Mouse (Mus musculus): ENCODE measurements at regions not wholly inside any gene's neighbourhood (a gene's known extent, or its start where the extent isn't known, plus 50 kb on each side); places are given as distances from the start of the nearest gene placed in this dataset.

GRCm38 (mm10) chr14:74464027-74464682 is 176.5 kb upstream of the Htr2a start:
- DNase-seq (ENCODE audit: extremely low spot score in 1 of 2, low spot score in 2 of 2) = no peak
- TF ChIP-seq CTCF (IDR thresholded peaks at IDR 0.05) = no peak
- intact Hi-C loops (cut with DNase I) = no loop called here
- no peak overlapping the region for H3K4me3 ChIP-seq
- no peak overlapping the region for H3K27ac ChIP-seq

- H3K27ac ChIP-seq = no peak overlapping the region
- H3K4me3 ChIP-seq = no peak overlapping the region
- no peak for DNase-seq (ENCODE audit: extremely low spot score in 1 of 2, low spot score in 2 of 2)
- no peak for TF ChIP-seq CTCF (IDR thresholded peaks at IDR 0.05)
- intact Hi-C loops (cut with DNase I) = no loop called here
Measured at GRCm38 (mm10) chr14:74495504-74495903, 145.1 kb upstream of the Htr2a start.

DNA sequence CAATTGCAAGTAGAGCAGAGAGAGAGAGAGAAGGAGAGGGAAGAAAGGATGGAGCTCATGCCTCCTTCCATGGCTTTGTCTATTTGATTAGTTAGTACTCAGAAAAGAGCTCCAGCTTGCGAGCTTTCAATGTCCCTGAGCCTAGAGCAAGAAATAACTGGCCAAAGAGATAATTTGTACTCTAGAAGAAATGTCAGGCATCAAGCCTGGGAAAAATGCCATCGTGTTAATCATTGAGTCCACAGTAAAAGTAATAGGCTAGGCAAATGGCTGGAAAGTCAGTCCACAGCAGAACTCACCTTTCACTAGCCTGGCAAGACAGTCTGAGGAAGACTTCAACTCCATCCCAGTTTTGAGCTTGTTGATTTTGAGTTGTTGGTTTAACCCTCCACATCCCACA is 129.1 kb upstream of the Htr2a start:
- no peak overlapping the region for H3K27ac ChIP-seq
- TF ChIP-seq CTCF (IDR thresholded peaks at IDR 0.05) = no peak
- intact Hi-C loops (cut with DNase I) = no loop called here
- no peak for DNase-seq (ENCODE audit: extremely low spot score in 1 of 2, low spot score in 2 of 2)
- no peak overlapping the region for H3K4me3 ChIP-seq

GRCm38 (mm10) chr14:74516451-74516850 is 124.2 kb upstream of the Htr2a start:
- intact Hi-C loops (cut with DNase I) = no loop called here
- Histone ChIP-seq H3K4me3 (no peak overlapping the region), H3K27ac (no peak overlapping the region)
- no peak for DNase-seq (ENCODE audit: extremely low spot score in 1 of 2, low spot score in 2 of 2)
- no peak for TF ChIP-seq CTCF (IDR thresholded peaks at IDR 0.05)

- H3K27ac ChIP-seq = no peak overlapping the region
- TF ChIP-seq CTCF (IDR thresholded peaks at IDR 0.05) = no peak
- no peak overlapping the region for H3K4me3 ChIP-seq
- intact Hi-C loops (cut with DNase I) = no loop called here
- DNase-seq (ENCODE audit: extremely low spot score in 1 of 2, low spot score in 2 of 2) = no peak
Measured at GRCm38 (mm10) chr14:74519531-74519930, 121.1 kb upstream of the Htr2a start.

- H3K27ac ChIP-seq = no peak overlapping the region
- no peak overlapping the region for H3K4me3 ChIP-seq
- TF ChIP-seq CTCF (IDR thresholded peaks at IDR 0.05) = no peak
- intact Hi-C loops (cut with DNase I) = no loop called here
- no peak for DNase-seq (ENCODE audit: extremely low spot score in 1 of 2, low spot score in 2 of 2)
Measured at GRCm38 (mm10) chr14:74521669-74522068, 119.0 kb upstream of the Htr2a start.

DNA sequence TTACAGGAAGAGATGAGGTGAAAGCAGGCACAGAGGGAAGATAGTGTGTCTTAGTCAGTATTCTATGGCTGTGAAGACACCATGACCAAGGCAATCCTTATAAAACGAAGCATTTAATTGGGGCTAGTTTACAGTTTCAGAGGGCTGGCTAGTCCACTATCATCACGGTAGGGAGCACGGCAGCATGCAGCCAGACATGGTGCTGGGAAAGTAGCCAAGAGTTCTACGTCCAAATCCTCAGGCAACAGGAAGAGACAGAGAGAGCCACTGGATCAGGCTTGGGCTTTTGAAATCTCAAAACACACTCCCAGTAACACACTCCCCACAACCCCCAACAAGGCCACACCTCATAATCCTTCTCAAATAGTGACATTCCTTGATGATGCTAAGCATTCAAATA is 113.4 kb upstream of the Htr2a start:
- intact Hi-C loops (cut with DNase I) = no loop called here
- Histone ChIP-seq H3K4me3 (no peak overlapping the region), H3K27ac (no peak overlapping the region)
- DNase-seq (ENCODE audit: extremely low spot score in 1 of 2, low spot score in 2 of 2) = no peak
- no peak for TF ChIP-seq CTCF (IDR thresholded peaks at IDR 0.05)

GRCm38 (mm10) chr14:74529368-74529951 is 111.2 kb upstream of the Htr2a start:
- TF ChIP-seq CTCF (IDR thresholded peaks at IDR 0.05) = no peak

DNA sequence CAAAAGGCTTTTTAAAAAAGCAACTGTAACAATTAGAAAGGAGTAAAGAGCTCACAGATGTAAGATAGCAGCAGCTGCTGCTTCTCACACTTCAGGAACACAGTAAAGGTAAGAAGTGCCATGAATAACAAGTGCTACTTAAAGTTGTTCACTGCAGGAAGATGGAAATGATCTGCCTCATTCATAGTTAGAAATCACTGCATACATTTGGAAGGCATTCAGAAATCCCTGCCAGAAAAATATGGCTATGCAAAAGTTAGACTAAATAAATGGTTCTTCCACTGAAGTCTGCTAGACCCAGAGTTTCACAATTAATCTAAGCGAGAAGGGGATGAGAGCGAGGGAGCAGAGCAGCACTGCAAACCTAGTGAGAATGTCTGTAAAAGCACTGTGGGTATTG is 102.5 kb upstream of the Htr2a start:
- Histone ChIP-seq H3K27ac (no peak overlapping the region), H3K4me3 (no peak overlapping the region)
- intact Hi-C loops (cut with DNase I) = no loop called here
- DNase-seq (ENCODE audit: extremely low spot score in 1 of 2, low spot score in 2 of 2) = no peak
- TF ChIP-seq CTCF (IDR thresholded peaks at IDR 0.05) = no peak

More at GRCm38 (mm10) chr14:74529368-74529951, 111.2 kb upstream of the Htr2a start:
- Histone ChIP-seq H3K27ac (no peak overlapping the region), H3K4me3 (no peak overlapping the region)
- intact Hi-C loops (cut with DNase I) = no loop called here
- DNase-seq (ENCODE audit: extremely low spot score in 1 of 2, low spot score in 2 of 2) = no peak

DNA sequence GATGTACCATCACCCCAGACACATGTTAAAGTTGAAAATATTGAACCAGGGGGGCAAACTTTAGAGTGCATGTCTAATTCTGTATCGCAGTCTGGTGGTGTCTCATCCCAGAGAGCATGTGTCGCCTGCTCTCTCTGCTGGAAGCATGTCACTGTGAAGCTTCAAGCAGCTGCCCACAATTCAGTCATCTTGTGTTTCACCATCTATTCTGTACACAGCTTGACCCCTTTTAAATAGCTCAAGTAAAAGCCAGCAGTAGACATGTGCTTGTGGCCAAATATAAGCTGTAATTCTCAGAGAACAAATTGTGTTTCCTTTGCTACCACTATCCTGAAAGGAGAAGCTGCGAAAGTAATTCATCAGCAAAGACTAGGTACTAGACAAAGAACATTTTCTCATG is 96.6 kb upstream of the Htr2a start:
- Histone ChIP-seq H3K4me3 (no peak overlapping the region), H3K27ac (no peak overlapping the region)
- no peak for TF ChIP-seq CTCF (IDR thresholded peaks at IDR 0.05)
- intact Hi-C loops (cut with DNase I) = no loop called here
- no peak for DNase-seq (ENCODE audit: extremely low spot score in 1 of 2, low spot score in 2 of 2)

- no peak for DNase-seq (ENCODE audit: extremely low spot score in 1 of 2, low spot score in 2 of 2)
- Histone ChIP-seq H3K4me3 (no peak overlapping the region), H3K27ac (no peak overlapping the region)
- intact Hi-C loops (cut with DNase I) = no loop called here
- TF ChIP-seq CTCF (IDR thresholded peaks at IDR 0.05) = no peak
Measured at GRCm38 (mm10) chr14:74551091-74551490, 89.5 kb upstream of the Htr2a start.

DNA sequence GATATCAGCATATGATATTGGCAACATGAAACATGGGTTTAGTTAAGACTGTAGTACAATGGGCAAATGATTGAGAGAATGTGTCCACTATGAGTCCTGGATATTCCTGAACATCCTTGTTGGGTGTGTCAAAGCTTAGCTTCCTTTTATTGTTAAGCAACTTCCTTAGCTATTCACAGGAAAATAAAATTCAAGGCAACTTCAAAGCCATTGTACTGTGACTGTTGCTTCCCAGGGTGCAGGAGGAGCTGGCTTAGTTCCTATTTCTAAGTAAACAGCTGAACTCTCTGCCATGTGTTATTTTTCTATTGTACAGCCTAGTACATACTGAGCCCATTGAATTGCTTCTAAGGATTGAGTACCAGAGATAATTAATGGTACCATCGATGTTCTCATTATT is 87.0 kb upstream of the Htr2a start:
- intact Hi-C loops (cut with DNase I) = loop anchor here (2.0 kb wide), 1 partner anchor 79 kb away; no protein-coding TSS in a partner anchor
- no peak for DNase-seq (ENCODE audit: extremely low spot score in 1 of 2, low spot score in 2 of 2)

DNA sequence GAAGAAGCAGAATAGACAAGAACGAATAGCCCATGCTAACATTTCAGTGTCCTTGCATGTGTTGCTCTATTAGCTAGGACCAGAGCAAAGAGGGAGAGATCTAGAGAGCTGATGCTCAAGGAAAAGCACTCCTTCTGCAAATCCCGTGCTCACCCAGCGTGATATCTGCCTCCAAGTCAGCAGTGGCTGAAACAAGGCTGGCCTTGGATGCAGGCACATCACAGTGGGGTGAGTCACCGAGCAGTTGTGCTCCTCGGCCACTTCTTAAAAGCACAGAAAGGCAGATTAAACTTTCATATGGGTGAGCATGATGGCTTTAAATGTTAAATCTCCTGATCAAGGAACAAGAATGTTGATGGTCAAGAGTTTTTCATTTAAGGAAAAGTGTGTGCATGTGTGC is 82.3 kb upstream of the Htr2a start:
- no peak for TF ChIP-seq CTCF (IDR thresholded peaks at IDR 0.05)
- no peak overlapping the region for H3K4me3 ChIP-seq
- no peak for DNase-seq (ENCODE audit: extremely low spot score in 1 of 2, low spot score in 2 of 2)
- intact Hi-C loops (cut with DNase I) = no loop called here
- H3K27ac ChIP-seq = no peak overlapping the region

More for the DNA sequence above, 87.0 kb upstream of the Htr2a start:
- H3K4me3 ChIP-seq = no peak overlapping the region
- no peak for TF ChIP-seq CTCF (IDR thresholded peaks at IDR 0.05)
- no peak overlapping the region for H3K27ac ChIP-seq
